ENCODE assay signal across 10 mouse cellular contexts in genomic region chr6:29195846-29196698, GRCm38 (mm10). TPM values are rescaled to one million over a fixed set of nuclear protein-coding genes. Genes with fewer than 3 reads are reported as not detected.
A peak's percentile ranks its signal among the peaks of the same experiment; 100 is the strongest.
DNase-seq lines count a peak whose midpoint lies in the region; ATAC-seq lines count a peak whose summit lies in the region.
"Had no signal": no experiment of that assay in that cellular context is flagged by ENCODE, and none has a peak within 500 bp of the region (broad histone marks: within the 10 kb centered on the region; RNA-seq: fewer than 3 reads in every experiment).

No protein-coding gene starts in this region.

- H3K4me2 ChIP-seq in midbrain, embryonic 11.5 days, result no peak overlapping the region
- H3K4me2 ChIP-seq: lung, embryonic 15.5 days; stomach, embryonic 15.5 days had no signal

- H3K36me3 ChIP-seq in midbrain, embryonic 10.5 days, result peaks cover 6% of the 10 kb centered on the region
- H3K36me3 ChIP-seq in midbrain, embryonic 11.5 days (ENCODE audit: control insufficient read depth, insufficient read depth, low read length), result no peaks in the 10 kb centered on the region
- H3K36me3 ChIP-seq: lung, embryonic 15.5 days; stomach, embryonic 15.5 days had no signal

- H3K4me3 ChIP-seq in midbrain, embryonic 10.5 days, result no peak overlapping the region
- H3K4me3 ChIP-seq in midbrain, embryonic 11.5 days (ENCODE audit: low read depth, low read length), result no peak overlapping the region
- H3K4me3 ChIP-seq: lung, embryonic 15.5 days; stomach, embryonic 15.5 days had no signal

- 82% methylated on average over 5 of the region's 5 CpGs for WGBS in midbrain, embryonic 10.5 days
- WGBS in midbrain, embryonic 11.5 days, result 81% methylated on average over 5 of the region's 5 CpGs

- peaks cover 48% of the 10 kb centered on the region for H3K4me1 ChIP-seq in midbrain, embryonic 10.5 days
- H3K4me1 ChIP-seq in midbrain, embryonic 11.5 days (ENCODE audit: control insufficient read depth, insufficient read depth, low read length), result peaks cover 3% of the 10 kb centered on the region
- H3K4me1 ChIP-seq: stomach, embryonic 15.5 days had no signal

- H3K9ac ChIP-seq in midbrain, embryonic 11.5 days (ENCODE audit: low read length), result no peak overlapping the region
- H3K9ac ChIP-seq: lung, embryonic 15.5 days; stomach, embryonic 15.5 days had no signal

- DNase-seq in frontal cortex, postnatal 10 days (ENCODE audit: low spot score in 2 of 2), result peak; percentile 4
- no peak for DNase-seq in frontal cortex, postnatal 14 days (ENCODE audit: low spot score in 2 of 2)
- DNase-seq in midbrain, embryonic 10.5 days (ENCODE audit: low spot score), result peak; percentile 35
- DNase-seq in midbrain, embryonic 11.5 days (ENCODE audit: low spot score, missing footprints), result no peak
- DNase-seq in adrenal gland, postnatal 10 days, result peak; percentile 61
- peak; percentile 43 to 65 for DNase-seq in kidney, postnatal 36 days
- DNase-seq in cerebellum, postnatal 4 days (ENCODE audit: low spot score in 2 of 2), result no peak

- no peaks in the 10 kb centered on the region for H3K9me3 ChIP-seq in midbrain, embryonic 10.5 days (replicated peaks)
- H3K9me3 ChIP-seq in midbrain, embryonic 11.5 days (ENCODE audit: control insufficient read depth, low read length), result no peaks in the 10 kb centered on the region
- H3K9me3 ChIP-seq: lung, embryonic 15.5 days; stomach, embryonic 15.5 days had no signal

- peaks cover 76% of the 10 kb centered on the region for H3K27me3 ChIP-seq in midbrain, embryonic 10.5 days (ENCODE audit: low read depth, poor library complexity, severe bottlenecking)
- no peaks in the 10 kb centered on the region for H3K27me3 ChIP-seq in midbrain, embryonic 11.5 days (ENCODE audit: control insufficient read depth, insufficient read depth, low read length)

- 0 out of 2 replicates have a peak overlapping the region, but pooled peaks have one; percentile 28 for H3K27ac ChIP-seq in midbrain, embryonic 10.5 days (replicated peaks)
- H3K27ac ChIP-seq in midbrain, embryonic 11.5 days (ENCODE audit: low read depth, low read length), result no peak overlapping the region
- H3K27ac ChIP-seq: lung, embryonic 15.5 days; stomach, embryonic 15.5 days had no signal

- no peak for ATAC-seq in midbrain, embryonic 11.5 days (ENCODE audit: low FRiP score)
- no peak for ATAC-seq in monocyte, adult 5-6 weeks (replicated peaks; ENCODE audit: insufficient number of reproducible peaks, low FRiP score, low TSS enrichment, poor library complexity, severe bottlenecking)

RNA-seq across cellular contexts. Expression of gene Prrt4, which starts 16.7 kb away (rescaled TPM):
- polyA plus RNA-seq in midbrain, embryonic 10.5 days (2016; fragmentation: Nextera tagmentation; extraction: Ambion mirVana), result 0.83 and 1.1 TPM in 2 replicates
- polyA plus RNA-seq in midbrain, embryonic 11.5 days (2014; fragmentation: Nextera tagmentation; extraction: Ambion mirVana), result 0.53 and 0.58 TPM in 2 replicates
- total RNA-seq in adrenal gland, postnatal 10 days (2021), result 1 to 10 TPM; 4.2 to 5.6 TPM
- not detected in 3 replicates for total RNA-seq in monocyte, adult 5-6 weeks (2017)

RNA-seq across cellular contexts. Expression of gene Impdh1, which starts 20.1 kb away (rescaled TPM):
- polyA plus RNA-seq in midbrain, embryonic 10.5 days (2016; fragmentation: Nextera tagmentation; extraction: Ambion mirVana), result 45.6 and 53.5 TPM in 2 replicates
- 36.9 and 42.0 TPM in 2 replicates for polyA plus RNA-seq in midbrain, embryonic 11.5 days (2014; fragmentation: Nextera tagmentation; extraction: Ambion mirVana)
- 100 to 1,000 TPM; 351 to 403 TPM for total RNA-seq in adrenal gland, postnatal 10 days (2021)
- total RNA-seq in monocyte, adult 5-6 weeks (2017), result 16.4 to 27.6 TPM (median 22.7 TPM) in 3 replicates

RNA-seq across cellular contexts. Expression of gene Rbm28, which starts 31.3 kb away (rescaled TPM):
- polyA plus RNA-seq in midbrain, embryonic 10.5 days (2016; fragmentation: Nextera tagmentation; extraction: Ambion mirVana), result 51.6 and 54.9 TPM in 2 replicates
- polyA plus RNA-seq in midbrain, embryonic 11.5 days (2014; fragmentation: Nextera tagmentation; extraction: Ambion mirVana), result 60.5 and 64.4 TPM in 2 replicates
- 10 to 100 TPM; 21.4 to 29.1 TPM for total RNA-seq in adrenal gland, postnatal 10 days (2021)
- 50.0 to 66.4 TPM (median 59.6 TPM) in 3 replicates for total RNA-seq in monocyte, adult 5-6 weeks (2017)

Comparison
In these comparisons a context has a peak if more than half of its experiments do, and no peak if none do; other contexts are left out.
1. DNase-seq: peak in frontal cortex, postnatal 10 days (2 of 2), midbrain, embryonic 10.5 days (single experiment), adrenal gland, postnatal 10 days (single experiment) and kidney, postnatal 36 days (2 of 2); none in frontal cortex, postnatal 14 days (0 of 2), midbrain, embryonic 11.5 days (single experiment) and cerebellum, postnatal 4 days (0 of 2).
2. RNA of gene Impdh1, which starts 20.1 kb away (total RNA-seq): 351 to 403 TPM in adrenal gland, postnatal 10 days; 16.4 to 27.6 TPM in monocyte, adult 5-6 weeks; every median in the first group is over 10 times any median in the second.